Mouse (Mus musculus): ENCODE data around the gene Eif6.
A peak's percentile ranks its signal among the peaks of the same experiment; 100 is the strongest.

Eif6 gene

DNA sequence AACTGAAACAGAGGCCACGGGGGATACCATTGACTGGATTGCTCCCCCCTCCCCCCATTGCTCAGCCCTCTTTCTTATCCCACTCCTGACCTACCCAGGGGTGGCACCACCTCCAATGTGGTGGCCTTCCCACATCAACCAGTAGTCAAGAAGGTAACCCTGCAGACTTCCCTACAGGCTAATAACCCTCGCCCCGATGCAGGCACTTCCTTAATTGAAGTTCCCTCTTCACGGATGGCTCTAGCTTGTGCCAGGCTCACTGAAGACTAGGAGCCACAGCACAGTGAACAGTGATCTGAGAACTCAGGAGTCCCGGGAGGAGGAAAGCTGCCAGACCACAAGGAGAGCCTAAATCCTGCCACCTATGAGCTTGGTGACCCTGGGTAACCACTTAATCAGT is 39.8 kb downstream of the Eif6 start:
- DNase-seq: no peak

DNA sequence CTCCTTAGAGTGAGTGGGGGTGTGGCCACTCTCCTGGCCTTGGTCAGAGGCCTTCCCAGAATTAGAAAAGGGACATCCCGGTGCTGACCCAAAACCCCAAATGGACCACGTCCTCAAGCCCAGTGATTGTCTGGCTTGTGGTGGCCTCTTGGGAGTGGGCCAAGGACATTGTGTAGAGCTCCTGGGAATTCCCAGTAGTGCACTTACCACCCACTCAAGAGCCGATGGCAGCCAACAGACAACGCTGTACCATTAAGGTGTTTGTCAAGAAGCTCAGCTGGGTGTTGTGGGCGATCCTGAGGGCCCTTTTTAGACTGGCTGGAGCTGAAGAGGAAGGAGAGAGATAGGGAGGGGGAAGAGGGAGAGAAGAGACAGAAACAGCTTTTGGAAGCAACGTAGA is 42.2 kb downstream of the Eif6 start:
- DNase-seq: peak; percentile 63 to 69

DNA sequence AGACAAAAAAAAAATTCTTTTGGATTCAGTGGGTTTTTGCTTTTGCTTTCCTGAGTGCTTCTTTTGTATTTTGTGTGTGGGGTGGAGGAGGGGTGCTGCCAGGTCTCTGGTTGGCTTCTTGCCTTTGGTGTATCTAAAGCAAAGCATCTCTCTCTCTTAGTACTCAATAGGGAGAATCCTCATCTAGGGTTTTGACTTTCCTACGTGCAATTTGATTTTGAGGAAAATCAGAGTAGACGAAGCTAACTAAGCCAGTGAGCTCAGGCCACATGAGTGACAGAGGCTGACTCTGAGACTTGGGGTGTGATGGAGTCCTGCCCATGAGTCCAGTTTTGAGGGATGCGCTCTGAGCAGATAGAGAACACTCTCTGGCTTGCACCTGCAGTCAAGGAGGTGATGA is 47.2 kb downstream of the Eif6 start:
- DNase-seq: no peak

DNA sequence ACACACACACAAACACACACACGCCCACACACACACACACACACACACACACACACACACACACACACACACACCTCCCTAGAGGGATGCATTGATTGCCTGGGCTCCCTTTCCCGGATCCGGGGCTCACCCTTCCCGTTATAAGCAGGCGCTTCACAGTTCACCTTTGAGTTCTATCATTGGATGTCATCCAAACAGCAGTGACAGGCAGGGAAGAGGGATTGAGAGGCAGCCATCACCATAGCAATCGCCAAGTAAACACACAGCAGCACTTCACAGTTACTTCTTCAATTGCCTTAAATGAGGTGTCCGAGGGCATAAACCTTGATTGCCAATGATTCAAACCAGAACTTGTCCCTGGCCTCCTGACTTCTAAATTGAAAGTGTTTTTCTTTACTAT is 47.7 kb downstream of the Eif6 start:
- DNase-seq: peak in 1 of 2 experiments; percentile 50

DNA sequence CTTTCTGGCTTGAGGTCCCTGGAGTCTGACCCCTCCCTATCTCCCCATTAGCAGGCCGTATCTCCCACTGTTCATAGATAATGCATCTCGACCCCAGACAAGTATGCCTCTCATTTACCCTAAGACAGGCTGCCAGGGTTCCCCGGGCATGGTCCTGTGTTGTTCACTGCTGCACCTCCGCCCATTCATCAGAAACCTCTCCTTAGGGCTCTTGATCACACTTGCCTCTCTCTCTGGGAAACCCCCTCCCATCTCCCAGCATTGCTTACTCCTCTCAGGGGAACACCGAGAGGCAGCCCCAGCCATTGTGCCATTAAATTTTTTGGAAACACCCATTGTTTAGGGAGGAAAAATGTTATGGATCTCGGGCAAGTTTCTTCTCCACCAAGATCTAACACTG is 48.7 kb downstream of the Eif6 start:
- DNase-seq: peak; percentile 37 to 52

DNA sequence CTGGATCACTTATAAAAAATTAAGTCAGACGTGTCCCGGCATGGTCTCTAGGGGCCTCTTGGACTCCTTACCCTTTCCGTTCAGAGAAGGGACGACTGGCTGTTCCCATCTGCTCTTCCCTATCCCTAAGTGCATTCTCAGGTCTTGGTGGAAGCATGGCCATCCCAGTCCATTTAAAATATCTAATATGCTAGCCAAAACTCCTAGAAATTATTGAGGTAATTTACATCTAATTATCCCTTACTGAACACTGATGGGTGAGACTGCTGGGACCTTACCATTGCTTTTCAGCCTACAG is 49.1 kb downstream of the Eif6 start:
- DNase-seq: peak in 1 of 2 experiments; percentile 39

DNA sequence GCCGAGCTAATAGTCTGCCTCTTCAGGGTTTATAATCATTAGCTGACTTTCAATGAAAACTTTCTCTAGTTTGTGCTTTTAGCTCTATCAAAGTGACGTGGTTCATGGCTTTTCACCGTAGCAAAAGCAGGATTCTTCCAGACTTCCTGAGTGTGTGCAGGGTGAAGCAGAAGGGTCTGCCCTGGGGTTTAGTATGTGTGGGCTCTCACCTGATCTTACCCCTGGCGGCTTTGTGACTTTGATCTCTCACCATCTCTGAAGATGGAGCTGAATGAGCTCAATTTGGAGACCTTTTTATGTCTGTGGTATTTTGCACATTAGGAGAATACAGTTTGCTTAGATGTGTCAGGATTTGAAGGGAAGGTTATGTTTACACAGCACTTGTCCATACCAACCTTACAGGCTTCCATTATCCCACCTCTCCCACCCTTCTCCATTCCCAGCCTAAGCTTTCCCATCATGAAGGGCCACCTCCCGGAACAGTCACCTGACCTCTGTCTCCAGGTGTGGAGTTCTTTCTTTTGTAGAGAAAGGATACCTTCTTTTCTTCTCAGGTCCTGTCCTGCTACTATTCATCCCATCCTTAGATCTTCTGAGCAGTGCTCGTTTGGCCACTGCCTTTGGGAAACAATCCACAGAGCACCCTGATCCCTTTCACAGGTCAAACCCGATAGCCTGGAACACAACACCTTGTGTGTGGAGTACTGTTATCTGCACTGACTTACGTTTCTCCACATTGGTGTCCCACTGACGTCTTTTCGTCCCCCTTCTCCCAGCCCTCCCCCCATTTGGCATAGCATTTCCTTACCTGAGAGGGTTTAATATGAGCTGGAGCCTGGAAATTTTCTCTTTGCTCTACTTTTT is 49.7 kb downstream of the Eif6 start:
- peak; percentile 39 to 53 for DNase-seq

DNA sequence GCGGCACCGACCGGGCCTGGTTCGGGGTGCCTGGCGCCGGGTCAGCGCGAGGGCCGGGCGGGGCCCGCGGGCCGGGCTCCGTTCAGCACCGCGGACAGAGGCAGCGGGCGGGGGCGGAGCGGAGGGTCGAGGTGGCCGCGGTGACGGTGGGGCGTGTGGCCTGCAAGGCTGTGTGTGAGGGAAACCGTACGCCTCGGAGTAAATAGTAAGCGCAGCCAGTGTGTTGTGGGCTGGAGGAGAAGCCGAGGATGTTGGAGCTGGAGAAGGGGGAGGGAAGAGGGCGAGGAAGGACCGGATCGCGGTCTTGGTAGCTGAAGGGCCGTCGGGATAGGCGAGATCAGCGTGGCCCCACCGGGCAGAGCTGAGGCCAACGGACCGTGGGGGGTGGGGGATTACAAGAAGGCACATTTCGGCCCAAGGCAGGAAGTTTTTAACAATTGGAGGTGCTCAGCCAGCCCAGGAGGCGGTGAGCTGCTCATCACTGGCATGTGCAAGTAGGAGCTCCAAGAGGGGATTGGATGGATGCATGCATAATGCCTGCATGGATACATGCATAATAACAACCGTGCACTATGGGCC is 51.0 kb downstream of the Eif6 start:
- DNase-seq: peak; percentile 80 to 82

DNA sequence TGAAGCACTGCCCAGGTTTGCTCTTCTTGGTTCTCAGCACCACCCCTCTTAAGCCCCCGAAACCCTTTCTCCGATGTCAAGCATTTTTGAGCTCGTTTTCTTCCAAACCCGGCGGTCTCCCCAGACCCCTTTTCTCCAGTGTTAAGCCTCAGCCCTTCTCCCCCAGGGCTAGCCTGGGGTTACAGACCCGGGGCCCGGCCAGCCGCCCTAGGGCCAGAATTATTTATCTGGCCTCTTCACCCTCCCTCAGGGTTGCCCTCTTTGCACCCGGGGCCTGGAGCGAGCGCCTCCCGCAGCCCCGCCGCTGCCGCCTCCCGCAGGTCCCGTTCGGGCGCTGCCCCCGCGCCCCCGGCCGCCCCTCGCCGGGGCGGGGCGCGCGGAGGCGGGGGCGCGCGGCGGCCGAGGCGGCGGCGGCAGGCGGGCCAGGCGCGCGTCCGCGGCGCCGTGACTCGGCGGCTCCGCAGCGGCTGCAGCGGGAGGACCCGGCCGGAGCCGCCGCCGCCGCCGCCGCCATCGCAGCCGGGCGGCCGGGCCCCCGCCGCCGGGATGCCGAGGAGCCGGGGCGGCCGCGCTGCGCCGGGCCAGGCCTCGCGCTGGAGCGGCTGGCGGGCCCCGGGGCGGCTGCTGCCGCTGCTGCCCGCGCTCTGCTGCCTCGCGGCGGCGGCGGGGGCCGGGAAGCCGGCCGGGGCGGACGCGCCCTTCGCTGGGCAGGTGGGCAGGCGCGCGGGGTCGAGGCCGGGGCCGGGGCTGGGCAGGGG is 51.6 kb downstream of the Eif6 start, which contains the start of gene Mmp24:
Mmp24 (plus strand) TSS at position 416 of the 758 bp plus-strand sequence.
- peak; percentile 45 to 70 for DNase-seq

DNA sequence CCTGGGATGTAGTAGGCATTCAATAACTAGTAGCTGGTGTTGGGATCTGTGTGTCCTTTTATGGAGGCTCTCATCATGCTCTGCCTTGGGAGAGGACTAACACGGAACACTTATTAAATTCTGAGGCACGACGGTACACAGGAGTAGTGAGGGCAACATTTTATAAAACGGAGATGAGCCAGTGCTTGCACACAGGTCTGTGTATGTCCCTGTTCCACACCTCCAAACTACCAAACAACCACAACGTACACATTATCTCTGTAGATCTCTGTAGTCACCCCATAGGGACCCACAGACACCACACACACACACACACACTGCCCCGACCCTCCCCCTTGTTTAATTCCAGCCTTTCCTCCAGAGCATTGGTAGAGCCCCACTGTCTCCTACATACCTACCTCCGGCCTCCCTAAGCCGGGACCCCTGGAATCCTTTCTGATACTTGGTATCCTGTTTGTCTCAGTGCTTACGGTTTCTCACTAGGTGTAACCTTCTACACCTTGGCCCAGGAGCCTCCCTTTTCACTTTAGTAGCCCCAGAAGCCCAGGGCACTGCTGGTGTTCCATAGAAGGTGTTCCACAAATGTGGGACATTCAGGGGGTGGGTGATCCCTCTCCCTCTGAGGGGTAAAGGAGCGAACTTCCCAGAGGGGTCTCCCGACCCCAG is 52.3 kb downstream of the Eif6 start:
- DNase-seq: peak; percentile 39 to 58

DNA sequence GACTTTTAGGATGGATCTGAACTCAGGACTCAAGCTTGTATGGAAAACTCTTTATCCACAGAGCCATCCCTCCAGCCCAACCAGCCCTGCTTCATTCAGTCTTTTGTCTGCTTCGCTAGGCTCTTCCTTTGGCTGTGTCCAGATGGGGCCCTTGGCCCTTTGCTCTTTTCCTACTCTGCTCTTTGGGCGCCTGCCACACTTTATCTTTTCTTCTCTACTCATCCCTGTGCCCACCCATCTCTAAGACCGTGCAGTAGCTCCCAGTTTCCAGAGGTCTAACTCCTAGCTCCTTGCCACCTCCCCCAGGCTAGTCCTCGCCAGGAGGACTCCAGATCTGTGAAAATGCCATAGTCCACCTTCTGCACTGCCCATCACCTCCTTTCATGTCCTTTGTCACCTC is 53.1 kb downstream of the Eif6 start:
- DNase-seq: peak in 1 of 2 experiments; percentile 45

Measured in cerebellum, adult 18-20 months (tissue).